25 mouse cellular contexts compared by ENCODE assay signal in genomic region chr5:67690336-67690735, GRCm38 (mm10).
"Had no signal": no experiment of that assay in that cellular context is flagged by ENCODE, and none has a peak within 500 bp of the region (broad histone marks: within the 10 kb centered on the region; RNA-seq: fewer than 3 reads in every experiment).

No protein-coding gene starts in this region.

- DNase-seq: cerebellum, adult 8-10 months; cerebellum, adult 9-10 months; cerebellum, adult 9-11 months; cerebellum, postnatal 10 days; cerebellum, postnatal 14 days; cerebellum, postnatal 25 days; cerebellum, postnatal 36 days; embryo, embryonic 11 days; forebrain, postnatal 0 days; gastrocnemius, adult 2 months; gastrocnemius, postnatal 10 days; gastrocnemius, postnatal 14 days; gastrocnemius, postnatal 25 days; gastrocnemius, postnatal 36 days; heart, adult 18-20 months; heart, adult 2 months had no signal

- H3K27ac ChIP-seq: embryonic facial prominence, embryonic 12.5 days; embryonic facial prominence, embryonic 13.5 days; embryonic facial prominence, embryonic 15.5 days; forebrain, embryonic 10.5 days; forebrain, embryonic 12.5 days; forebrain, embryonic 13.5 days; forebrain, embryonic 15.5 days; gastrocnemius, adult 2 months; heart, adult 2 months had no signal

- H3K36me3 ChIP-seq: embryonic facial prominence, embryonic 10.5 days; embryonic facial prominence, embryonic 12.5 days; embryonic facial prominence, embryonic 13.5 days; embryonic facial prominence, embryonic 15.5 days; forebrain, embryonic 10.5 days; forebrain, embryonic 15.5 days had no signal

- H3K9me3 ChIP-seq: embryonic facial prominence, embryonic 10.5 days; embryonic facial prominence, embryonic 12.5 days; embryonic facial prominence, embryonic 13.5 days; embryonic facial prominence, embryonic 15.5 days; forebrain, embryonic 10.5 days; forebrain, embryonic 12.5 days; forebrain, embryonic 13.5 days; forebrain, embryonic 15.5 days had no signal

- H3K4me1 ChIP-seq: embryonic facial prominence, embryonic 15.5 days; forebrain, embryonic 10.5 days; forebrain, embryonic 12.5 days; forebrain, embryonic 13.5 days; forebrain, embryonic 15.5 days had no signal

- H3K27me3 ChIP-seq: embryonic facial prominence, embryonic 12.5 days; embryonic facial prominence, embryonic 15.5 days; forebrain, embryonic 12.5 days; forebrain, embryonic 13.5 days; forebrain, embryonic 15.5 days had no signal

- H3K4me3 ChIP-seq: embryonic facial prominence, embryonic 10.5 days; embryonic facial prominence, embryonic 12.5 days; embryonic facial prominence, embryonic 13.5 days; embryonic facial prominence, embryonic 15.5 days; erythroblast, embryonic 14.5 days; forebrain, embryonic 10.5 days; forebrain, embryonic 12.5 days; forebrain, embryonic 13.5 days; forebrain, embryonic 15.5 days; gastrocnemius, adult 2 months; heart, adult 2 months had no signal
